Mouse (Mus musculus): ENCODE measurements around the gene Ngrn. TPM values are rescaled to one million over a fixed set of nuclear protein-coding genes. Genes with fewer than 3 reads are reported as not detected.
A peak's percentile ranks its signal among the peaks of the same experiment; 100 is the strongest.

The Ngrn gene
- total RNA-seq (2014; fragmentation: Nextera tagmentation): 24.4 and 37.7 TPM in 2 replicates
- total RNA-seq (2017): 18.8 and 25.7 TPM in 2 replicates

GRCm38 (mm10) chr7:80260625-80261371, at the start of gene Ngrn:
Ngrn (plus strand) TSS chr7:80261215.
- ATAC-seq (replicated peaks; ENCODE audit: low FRiP score, low TSS enrichment, poor library complexity, severe bottlenecking): peak; percentile 79

- ATAC-seq (replicated peaks; ENCODE audit: low FRiP score, low TSS enrichment, poor library complexity, severe bottlenecking): no peak
Observed at GRCm38 (mm10) chr7:80213604-80214003, 47.4 kb upstream of the Ngrn start.

GRCm38 (mm10) chr7:80214459-80214858, 46.6 kb upstream of the Ngrn start:
- ATAC-seq (replicated peaks; ENCODE audit: low FRiP score, low TSS enrichment, poor library complexity, severe bottlenecking): no peak

GRCm38 (mm10) chr7:80215398-80215797, 45.6 kb upstream of the Ngrn start:
- ATAC-seq (replicated peaks; ENCODE audit: low FRiP score, low TSS enrichment, poor library complexity, severe bottlenecking): peak; percentile 86

- ATAC-seq (replicated peaks; ENCODE audit: low FRiP score, low TSS enrichment, poor library complexity, severe bottlenecking): no peak
Observed at GRCm38 (mm10) chr7:80216566-80216965, 44.4 kb upstream of the Ngrn start.

GRCm38 (mm10) chr7:80218666-80219065, 42.3 kb upstream of the Ngrn start:
- ATAC-seq (replicated peaks; ENCODE audit: low FRiP score, low TSS enrichment, poor library complexity, severe bottlenecking): no peak

GRCm38 (mm10) chr7:80220237-80220797, 40.7 kb upstream of the Ngrn start:
- no peak for ATAC-seq (replicated peaks; ENCODE audit: low FRiP score, low TSS enrichment, poor library complexity, severe bottlenecking)

GRCm38 (mm10) chr7:80221179-80221750, 39.8 kb upstream of the Ngrn start:
- no peak for ATAC-seq (replicated peaks; ENCODE audit: low FRiP score, low TSS enrichment, poor library complexity, severe bottlenecking)

- no peak for ATAC-seq (replicated peaks; ENCODE audit: low FRiP score, low TSS enrichment, poor library complexity, severe bottlenecking)
Observed at GRCm38 (mm10) chr7:80227065-80227464, 34.0 kb upstream of the Ngrn start.

- ATAC-seq (replicated peaks; ENCODE audit: low FRiP score, low TSS enrichment, poor library complexity, severe bottlenecking): no peak
Observed at GRCm38 (mm10) chr7:80230196-80230595, 30.8 kb upstream of the Ngrn start.

- peak; percentile 18 for ATAC-seq (replicated peaks; ENCODE audit: low FRiP score, low TSS enrichment, poor library complexity, severe bottlenecking)
Observed at GRCm38 (mm10) chr7:80231971-80232488, 29.0 kb upstream of the Ngrn start.

GRCm38 (mm10) chr7:80232489-80233029, 28.5 kb upstream of the Ngrn start, which contains the start of the genes Cib1 and Gdpgp1:
Cib1 (minus strand) TSS chr7:80232813.
Gdpgp1 (plus strand) TSS chr7:80232865.
- peak; percentile 94 for ATAC-seq (replicated peaks; ENCODE audit: low FRiP score, low TSS enrichment, poor library complexity, severe bottlenecking)

GRCm38 (mm10) chr7:80233799-80234198, 27.2 kb upstream of the Ngrn start:
- no peak for ATAC-seq (replicated peaks; ENCODE audit: low FRiP score, low TSS enrichment, poor library complexity, severe bottlenecking)

GRCm38 (mm10) chr7:80238542-80238941, 22.5 kb upstream of the Ngrn start:
- ATAC-seq (replicated peaks; ENCODE audit: low FRiP score, low TSS enrichment, poor library complexity, severe bottlenecking): no peak

GRCm38 (mm10) chr7:80241661-80242060, 19.4 kb upstream of the Ngrn start:
- ATAC-seq (replicated peaks; ENCODE audit: low FRiP score, low TSS enrichment, poor library complexity, severe bottlenecking): no peak

- ATAC-seq (replicated peaks; ENCODE audit: low FRiP score, low TSS enrichment, poor library complexity, severe bottlenecking): no peak
Observed at GRCm38 (mm10) chr7:80244851-80245250, 16.2 kb upstream of the Ngrn start.

- peak; percentile 99 for ATAC-seq (replicated peaks; ENCODE audit: low FRiP score, low TSS enrichment, poor library complexity, severe bottlenecking)
Observed at GRCm38 (mm10) chr7:80246148-80246721, 14.8 kb upstream of the Ngrn start, which contains the start of gene Ttll13. Ttll13 (plus strand) TSS chr7:80246376.

GRCm38 (mm10) chr7:80246859-80247258, 14.2 kb upstream of the Ngrn start:
- no peak for ATAC-seq (replicated peaks; ENCODE audit: low FRiP score, low TSS enrichment, poor library complexity, severe bottlenecking)

- ATAC-seq (replicated peaks; ENCODE audit: low FRiP score, low TSS enrichment, poor library complexity, severe bottlenecking): no peak
Observed at GRCm38 (mm10) chr7:80252437-80252836, 8.6 kb upstream of the Ngrn start.

- peak; percentile 57 for ATAC-seq (replicated peaks; ENCODE audit: low FRiP score, low TSS enrichment, poor library complexity, severe bottlenecking)
Observed at GRCm38 (mm10) chr7:80252886-80253285, 8.1 kb upstream of the Ngrn start.
